Mouse (Mus musculus) cerebellum, adult 2 months (tissue): ENCODE data around the gene Fam20a.

Experiments used
- CTCF ChIP-seq: fragments of 200-500 bp; IDR thresholded peaks from 2 replicates; pipeline ENCODE4 v1.5.1; 2011; ENCODE audit warnings: low read depth, mild to moderate bottlenecking, control low read depth, low read length, moderate library complexity, borderline replicate concordance; ENCODE audit not compliant: insufficient read depth
- POLR2A ChIP-seq: fragments of 200-500 bp; IDR thresholded peaks from 2 replicates; pipeline ENCODE4 v1.6.1; 2011; ENCODE audit warnings: low read length, control low read depth, borderline replicate concordance; ENCODE audit not compliant: insufficient read depth

DNA sequence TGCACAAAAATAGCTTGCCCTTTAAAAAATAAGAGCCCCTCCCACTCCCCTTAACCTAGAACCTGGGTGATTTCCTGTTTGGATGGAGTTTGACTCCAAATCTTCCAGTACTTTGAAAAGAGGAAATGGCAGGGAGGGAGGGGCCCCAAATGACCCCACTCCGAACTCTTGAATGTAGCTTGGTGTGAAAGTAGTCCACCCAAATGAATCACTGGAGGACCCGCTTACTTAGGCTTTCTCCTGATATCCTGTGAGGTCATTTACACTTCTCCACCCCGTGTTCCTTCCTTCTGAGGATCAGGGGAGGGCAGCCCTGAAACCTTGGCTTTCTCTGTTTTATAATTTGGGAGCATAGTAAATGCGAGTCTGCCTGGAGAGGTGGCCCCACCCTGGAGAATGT, 632 bp upstream of the Fam20a start:
- no peak for TF ChIP-seq POLR2A
- no peak for TF ChIP-seq CTCF
